Mouse (Mus musculus) cerebellum, postnatal 4 days (tissue): ENCODE data around the gene Cd274.
"Not testable (repeated sequence)": the region's sequence is repeated elsewhere in the genome, so short reads cannot be mapped to it uniquely, and the experiment has no call there.

Experiments
- DNase-seq, 2 experiments: peaks; one replicate each; pipeline ENCODE4 v3.0.0; 2022; ENCODE audit warnings: low spot score in 2 of 2, mixed read lengths in 1 of 2

Cd274 gene

GRCm38 (mm10) chr19:29394721-29395120, 27.5 kb downstream of the Cd274 start:
- DNase-seq: no peak

- no peak for DNase-seq
Measured at GRCm38 (mm10) chr19:29396353-29396752, 29.1 kb downstream of the Cd274 start.

GRCm38 (mm10) chr19:29399786-29400185, 32.5 kb downstream of the Cd274 start:
- DNase-seq: no peak

- no peak for DNase-seq
Measured at GRCm38 (mm10) chr19:29400466-29400865, 33.2 kb downstream of the Cd274 start.

- no peak for DNase-seq
Measured at GRCm38 (mm10) chr19:29402621-29403020, 35.4 kb downstream of the Cd274 start.

GRCm38 (mm10) chr19:29403251-29403650, 36.0 kb downstream of the Cd274 start:
- DNase-seq: no peak

GRCm38 (mm10) chr19:29405388-29405787, 38.1 kb downstream of the Cd274 start:
- no peak for DNase-seq

GRCm38 (mm10) chr19:29406042-29407017, 39.1 kb downstream of the Cd274 start:
- no peak for DNase-seq

GRCm38 (mm10) chr19:29410619-29411018, 43.4 kb downstream of the Cd274 start, which contains the start of gene Pdcd1lg2:
TSS of gene Pdcd1lg2 (plus strand) at chr19:29410919.
- DNase-seq: no peak

- DNase-seq: peak in 1 of 2 experiments; percentile 6
Measured at GRCm38 (mm10) chr19:29412476-29413420, 45.5 kb downstream of the Cd274 start.

- no peak for DNase-seq
Measured at GRCm38 (mm10) chr19:29414513-29414912, 47.3 kb downstream of the Cd274 start.

GRCm38 (mm10) chr19:29414917-29415316, 47.7 kb downstream of the Cd274 start:
- DNase-seq: not testable (repeated sequence)

GRCm38 (mm10) chr19:29416393-29416902, 49.2 kb downstream of the Cd274 start:
- DNase-seq: no peak

GRCm38 (mm10) chr19:29417188-29417587, 49.9 kb downstream of the Cd274 start:
- DNase-seq: no peak

GRCm38 (mm10) chr19:29417894-29418293, 50.6 kb downstream of the Cd274 start:
- no peak for DNase-seq

- DNase-seq: no peak
Measured at GRCm38 (mm10) chr19:29418661-29419115, 51.4 kb downstream of the Cd274 start.

GRCm38 (mm10) chr19:29419506-29419905, 52.3 kb downstream of the Cd274 start:
- DNase-seq: no peak

- DNase-seq: no peak
Measured at GRCm38 (mm10) chr19:29419946-29420345, 52.7 kb downstream of the Cd274 start.

GRCm38 (mm10) chr19:29420397-29420796, 53.1 kb downstream of the Cd274 start:
- DNase-seq: no peak

- DNase-seq: no peak
Measured at GRCm38 (mm10) chr19:29422013-29422645, 54.9 kb downstream of the Cd274 start.

- DNase-seq: no peak
Measured at GRCm38 (mm10) chr19:29422796-29423195, 55.5 kb downstream of the Cd274 start.
